Mouse (Mus musculus) testis, adult 2 months (tissue): ENCODE results near the gene Enpp7.

ENCODE experiments used
- CTCF ChIP-seq: fragments of 200-500 bp; IDR thresholded peaks from 2 replicates; pipeline ENCODE4 v1.5.1; 2012; ENCODE audit warnings: low read depth, mild to moderate bottlenecking, inconsistent platforms, low read length, moderate library complexity; ENCODE audit not compliant: control insufficient read depth, insufficient read depth, insufficient replicate concordance
- POLR2A ChIP-seq: fragments of 200-500 bp; IDR thresholded peaks from 2 replicates; pipeline ENCODE4 v1.6.1; 2012; ENCODE audit warnings: low read depth, mild to moderate bottlenecking, inconsistent platforms, low read length, moderate library complexity; ENCODE audit not compliant: control insufficient read depth

- TF ChIP-seq POLR2A (no peak), CTCF (no peak)
Observed at GRCm38 (mm10) chr11:119005547-119006275, 17.7 kb downstream of the Enpp7 start.
